Mouse (Mus musculus) heart, adult 2 months (tissue): ENCODE measurements around the gene Get4. TPM values are rescaled to one million over a fixed set of nuclear protein-coding genes. Genes with fewer than 3 reads are reported as not detected.

ENCODE experiments used
- DNase-seq, 2 experiments: peaks; one replicate each; pipeline ENCODE4 v3.0.0; 2021
- H3K27ac ChIP-seq: fragments of 200-600 bp; 2 replicates; pipeline ENCODE4 v1.8.1; 2022
- H3K27me3 ChIP-seq: fragments of 200-500 bp; 2 replicates; pipeline ENCODE4 v1.6.1; 2012; ENCODE audit warnings: mild to moderate bottlenecking, low read length, inconsistent platforms, mixed read lengths; ENCODE audit not compliant: control insufficient read depth, insufficient read depth
- H3K36me3 ChIP-seq: fragments of 200-500 bp; 2 replicates; pipeline ENCODE4 v1.6.1; 2012; ENCODE audit warnings: low read length, inconsistent platforms; ENCODE audit not compliant: control insufficient read depth, insufficient read depth
- H3K4me1 ChIP-seq: fragments of 200-500 bp; 2 replicates; pipeline ENCODE4 v1.6.1; 2011; ENCODE audit warnings: low read length; ENCODE audit not compliant: control insufficient read depth, insufficient read depth
- H3K4me3 ChIP-seq: fragments of 200-600 bp; 2 replicates; pipeline ENCODE4 v1.8.1; 2022
- H3K79me2 ChIP-seq: fragments of 200-500 bp; replicated peaks from 2 replicates; pipeline ENCODE4 v1.6.1; 2012; ENCODE audit warnings: mild to moderate bottlenecking, inconsistent platforms, low read length, moderate library complexity, mixed read lengths; ENCODE audit not compliant: control insufficient read depth, insufficient read depth
- H3K9ac ChIP-seq: fragments of 200-500 bp; 2 replicates; pipeline ENCODE4 v1.6.1; 2012; ENCODE audit warnings: low read depth, mild to moderate bottlenecking, control low read depth, inconsistent platforms, low read length, mixed read lengths
- CTCF ChIP-seq: fragments of 200-600 bp; IDR thresholded peaks from 2 replicates; pipeline ENCODE4 v1.8.1; 2022; ENCODE audit warnings: antibody characterized with exemption, mild to moderate bottlenecking, moderate library complexity
- EP300 ChIP-seq: fragments of 200-500 bp; IDR thresholded peaks from 2 replicates; pipeline ENCODE4 v1.6.1; 2011; ENCODE audit warnings: low read depth, low read length, control low read depth; ENCODE audit not compliant: insufficient read depth
- POLR2A ChIP-seq: fragments of 200-500 bp; IDR thresholded peaks from 2 replicates; pipeline ENCODE4 v1.6.1; 2011; ENCODE audit warnings: mild to moderate bottlenecking, low read depth, low read length, control low read depth; ENCODE audit not compliant: insufficient read depth
- WGBS: fragments of 180-500 bp; shearing (Covaris S2); methylation state at CpG from one replicate; pipeline ENCODE4 v1.1.7; 2018; 5-methylcytosine and 5-hydroxymethylcytosine counted together
- intact Hi-C: fragments of 180-260 bp; cut with DNase I; formaldehyde crosslinking; loops from one replicate; pipeline ENCODE4 v1.15.1; 2025
- polyA plus RNA-seq: library from polyadenylated mRNA; depleted of rRNA; stranded (reverse); fragments of >200 nt; gene quantifications from 2 replicates; pipeline ENCODE4 v1.2.3, GENCODE M21; 2012
- total RNA-seq, 2 experiments: library from RNA; stranded (reverse); gene quantifications; 2 replicates each; pipeline ENCODE4 v1.2.3; 2021

Gene Get4
- total and polyA plus RNA-seq, 3 experiments, result 38.2 to 57.3 (median 45.4) TPM

DNA sequence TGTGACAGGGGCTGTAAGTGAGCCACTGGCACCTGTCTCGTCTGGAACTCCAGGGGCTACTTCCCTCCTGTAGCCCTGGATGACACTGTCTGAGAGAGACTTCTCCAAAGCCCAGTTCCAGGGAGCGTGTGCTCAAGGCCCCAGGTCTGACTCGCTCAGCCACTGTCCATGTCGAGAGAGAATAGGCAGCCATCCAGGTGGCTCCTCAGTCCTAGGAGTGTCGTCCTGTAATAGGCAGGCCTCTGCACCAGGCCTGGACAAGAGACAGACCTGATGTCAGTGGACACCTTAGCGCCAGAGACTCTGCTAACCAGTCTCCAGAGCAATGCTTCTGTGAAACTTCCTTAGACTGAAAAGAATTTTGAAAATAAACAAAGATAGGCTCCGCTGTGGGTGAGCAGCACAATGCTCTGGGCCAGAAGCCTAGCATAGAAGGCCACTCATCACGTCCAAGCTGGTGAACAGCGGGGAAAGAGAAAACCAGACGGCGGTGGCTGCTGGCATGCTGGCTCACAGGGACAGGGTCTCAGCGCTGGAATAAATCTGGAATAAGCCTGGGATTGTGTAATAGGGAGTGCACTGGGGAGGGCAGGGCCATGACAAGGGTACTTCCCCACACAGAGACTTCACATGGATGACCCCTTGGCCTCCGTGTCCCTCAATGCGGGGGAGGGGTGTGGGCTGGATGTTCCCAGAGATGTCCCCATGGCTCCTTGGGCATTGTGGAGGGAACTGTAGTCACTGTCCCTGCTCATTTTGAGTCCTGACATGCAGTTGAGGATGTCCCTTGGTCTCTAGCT, 34.2 kb downstream of the Get4 start:
- TF ChIP-seq EP300 (no peak), POLR2A (no peak), CTCF (no peak)
- Histone ChIP-seq H3K4me3 (no peak overlapping the region), H3K4me1 (no peaks in the 10 kb centered on the region; the same call in 1 of the 2 replicates), H3K36me3 (no peaks in the 10 kb centered on the region), H3K27me3 (no peaks in the 10 kb centered on the region), H3K9ac (no peak overlapping the region), H3K79me2 (no peaks in the 10 kb centered on the region), H3K27ac (no peak overlapping the region)
- intact Hi-C loops, result no loop called here
- 57% methylated on average over 14 of the region's 14 CpGs for WGBS
- no peak for DNase-seq

DNA sequence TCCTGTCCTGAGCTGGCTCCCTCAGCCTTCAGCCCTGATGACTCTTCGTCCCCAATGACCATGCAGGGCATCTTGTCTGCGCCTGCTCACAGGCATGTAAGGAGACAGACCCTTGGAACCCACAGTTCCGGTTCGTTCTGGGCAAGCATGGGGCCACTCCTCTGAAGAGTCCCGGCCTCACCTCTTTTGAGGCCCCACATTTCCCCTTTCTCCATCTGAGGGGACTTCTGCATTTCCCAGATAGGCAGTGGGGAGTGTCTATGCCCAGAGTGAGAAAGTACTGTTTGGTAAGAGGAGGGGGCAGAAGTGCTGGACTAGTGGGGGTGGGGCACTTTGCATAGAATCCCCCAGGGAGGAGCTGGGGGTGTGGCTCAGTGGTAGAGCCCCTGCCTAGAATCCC, 35.0 kb downstream of the Get4 start:
- Histone ChIP-seq H3K4me1 (no peaks in the 10 kb centered on the region; the same call in 1 of the 2 replicates), H3K27me3 (no peaks in the 10 kb centered on the region), H3K27ac (no peak overlapping the region), H3K79me2 (no peaks in the 10 kb centered on the region), H3K9ac (no peak overlapping the region), H3K36me3 (no peaks in the 10 kb centered on the region), H3K4me3 (no peak overlapping the region)
- no peak for TF ChIP-seq POLR2A
- no peak for TF ChIP-seq EP300
- TF ChIP-seq CTCF, result no peak
- 85% methylated on average over 5 of the region's 5 CpGs for WGBS
- intact Hi-C loops, result no loop called here
- peak in 1 of 2 experiments; percentile 42 for DNase-seq

DNA sequence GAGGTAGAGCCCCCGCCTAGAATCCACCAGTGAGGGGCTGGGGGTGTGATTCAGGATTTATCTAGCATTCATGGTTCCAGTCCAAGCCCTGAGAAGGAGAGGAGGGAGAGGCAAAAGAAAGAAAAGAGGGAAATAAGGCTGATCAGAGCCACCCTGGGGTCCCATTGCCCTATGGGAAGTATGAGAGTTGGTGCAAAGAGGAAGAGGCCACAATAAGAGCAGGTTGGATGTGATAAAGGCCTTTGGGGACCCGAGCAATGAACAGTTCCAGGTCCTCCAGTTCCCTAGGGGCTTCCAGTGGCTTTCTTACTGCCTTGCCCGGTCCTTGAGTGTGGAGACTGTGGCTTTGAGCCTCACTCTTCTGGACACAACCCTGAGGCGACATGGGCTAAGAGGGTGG, 35.7 kb downstream of the Get4 start:
- H3K9ac ChIP-seq, result no peak overlapping the region
- no peaks in the 10 kb centered on the region for H3K79me2 ChIP-seq
- no peak for DNase-seq
- H3K27ac ChIP-seq, result no peak overlapping the region
- 71% methylated on average over 4 of the region's 4 CpGs for WGBS
- intact Hi-C loops, result no loop called here
- H3K4me3 ChIP-seq, result no peak overlapping the region
- no peaks in the 10 kb centered on the region for H3K27me3 ChIP-seq
- TF ChIP-seq POLR2A (no peak), CTCF (no peak)
- H3K36me3 ChIP-seq, result no peaks in the 10 kb centered on the region
- no peaks in the 10 kb centered on the region; the same call in 1 of the 2 replicates for H3K4me1 ChIP-seq

DNA sequence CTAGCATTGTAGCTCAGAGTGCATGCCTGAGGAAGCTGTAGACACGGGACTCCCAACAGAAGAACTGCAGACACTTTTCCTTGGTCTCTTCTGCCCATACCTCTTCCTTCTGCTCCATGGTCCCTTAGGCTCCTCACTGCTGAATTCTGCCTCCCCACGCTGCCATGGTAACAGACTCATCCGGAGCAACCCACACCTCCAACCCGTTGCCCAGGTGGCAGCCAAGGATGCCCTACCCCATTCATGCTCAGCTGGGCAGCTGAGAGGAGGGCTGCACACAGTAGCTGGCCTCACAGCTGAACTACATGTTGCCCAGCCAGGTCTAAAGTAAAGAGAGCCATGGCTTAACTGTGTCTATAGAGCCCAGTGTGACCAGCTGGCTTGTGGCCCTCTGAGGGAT, 36.5 kb downstream of the Get4 start:
- TF ChIP-seq POLR2A (no peak), CTCF (no peak), EP300 (no peak)
- intact Hi-C loops, result no loop called here
- Histone ChIP-seq H3K79me2 (no peaks in the 10 kb centered on the region), H3K4me1 (no peaks in the 10 kb centered on the region; the same call in 1 of the 2 replicates), H3K27ac (no peak overlapping the region), H3K36me3 (no peaks in the 10 kb centered on the region), H3K27me3 (no peaks in the 10 kb centered on the region), H3K4me3 (no peak overlapping the region), H3K9ac (no peak overlapping the region)
- WGBS, result 64% methylated on average over 4 of the region's 4 CpGs
- DNase-seq, result no peak

DNA sequence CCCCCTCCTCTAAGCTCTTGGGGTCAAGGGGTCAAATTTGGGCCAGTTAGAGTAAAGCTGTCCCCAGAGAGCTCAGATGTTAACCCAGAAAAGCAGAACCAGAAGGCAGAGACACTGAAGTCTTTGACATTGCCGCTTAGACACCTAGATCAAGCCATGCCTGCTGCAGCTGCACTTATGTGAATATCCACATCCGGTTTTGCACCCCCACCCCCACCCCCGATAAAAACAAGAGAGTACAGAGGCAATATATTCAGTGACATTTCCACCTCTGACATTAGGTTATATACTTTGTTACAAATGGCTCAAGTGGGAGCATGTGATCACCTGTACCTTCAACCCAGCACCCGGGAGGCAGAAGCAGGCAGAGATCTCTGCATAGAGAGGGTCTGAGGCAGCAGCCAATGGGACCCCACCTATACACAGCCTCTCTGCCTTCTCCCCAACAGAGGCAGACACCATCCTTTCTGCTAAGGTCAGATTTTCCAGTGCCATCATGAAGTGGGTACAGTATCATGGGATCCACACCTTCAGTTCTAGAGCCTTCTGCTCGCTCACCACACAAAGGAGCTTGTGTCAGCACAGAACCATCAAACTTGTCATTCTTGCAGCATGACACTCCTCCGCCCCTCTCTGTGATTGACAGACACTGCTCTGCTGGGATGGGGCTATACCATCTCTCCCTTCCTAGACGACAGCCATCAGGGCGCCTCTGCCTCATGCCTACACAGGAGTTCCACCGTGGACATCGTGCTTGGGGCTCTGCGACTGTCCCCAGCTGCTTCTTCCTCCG, 38.5 kb downstream of the Get4 start:
- no peaks in the 10 kb centered on the region for H3K27me3 ChIP-seq
- H3K36me3 ChIP-seq, result no peaks in the 10 kb centered on the region
- 76% methylated on average over 12 of the region's 12 CpGs for WGBS
- H3K79me2 ChIP-seq, result no peaks in the 10 kb centered on the region
- intact Hi-C loops, result no loop called here
- no peak for TF ChIP-seq EP300
- TF ChIP-seq POLR2A, result no peak
- TF ChIP-seq CTCF, result no peak
- no peaks in the 10 kb centered on the region; the same call in 1 of the 2 replicates for H3K4me1 ChIP-seq
- no peak overlapping the region for H3K4me3 ChIP-seq
- DNase-seq, result no peak
- H3K9ac ChIP-seq, result no peak overlapping the region
- H3K27ac ChIP-seq, result no peak overlapping the region
